Mouse (Mus musculus) CH12.LX (cell line): Measurements from ENCODE around the gene Syt2.

Experiments
- IRF4 ChIP-seq: IDR thresholded peaks from 2 replicates; pipeline ENCODE4 v1.6.1; 2014; ENCODE audit warnings: low read depth, mild to moderate bottlenecking, inconsistent platforms, low read length, improper control_type of control experiment
- SMC3 ChIP-seq: IDR thresholded peaks from 2 replicates; pipeline ENCODE4 v1.6.1; 2011; ENCODE audit warnings: low read depth, low read length, improper control_type of control experiment

- TF ChIP-seq IRF4, result no peak
- TF ChIP-seq SMC3, result peak; percentile 44
Measured at GRCm38 (mm10) chr1:134741433-134741832, 95.0 kb downstream of the Syt2 start.
